Mouse (Mus musculus) lung, postnatal 14 days (tissue): ENCODE results near the gene Tas2r124.

Source experiments
- DNase-seq: peaks from one replicate; pipeline ENCODE4 v3.0.0; 2021

Tas2r124 gene

DNA sequence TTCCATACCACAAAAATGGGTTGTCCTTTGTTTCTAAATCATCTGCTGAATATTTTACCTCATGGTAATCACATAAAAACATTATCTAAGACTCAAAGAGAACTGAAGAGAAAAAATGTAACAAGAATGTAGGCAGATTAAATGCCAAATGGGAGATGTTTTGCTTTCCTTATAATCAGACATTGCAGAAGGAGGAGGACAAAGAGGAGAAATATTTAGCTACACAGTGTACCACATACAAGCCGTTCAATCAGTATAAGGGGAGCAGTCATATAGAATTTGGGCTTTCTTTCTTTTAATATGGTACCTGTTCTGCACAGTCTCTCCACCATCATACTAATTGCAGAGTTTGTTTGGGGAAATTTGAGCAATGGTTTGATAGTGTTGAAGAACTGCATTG lies at the start of gene Tas2r124:
TSS of gene Tas2r124 (plus strand) at position 301 of the 400 bp plus-strand sequence.
- DNase-seq, result no peak

DNA sequence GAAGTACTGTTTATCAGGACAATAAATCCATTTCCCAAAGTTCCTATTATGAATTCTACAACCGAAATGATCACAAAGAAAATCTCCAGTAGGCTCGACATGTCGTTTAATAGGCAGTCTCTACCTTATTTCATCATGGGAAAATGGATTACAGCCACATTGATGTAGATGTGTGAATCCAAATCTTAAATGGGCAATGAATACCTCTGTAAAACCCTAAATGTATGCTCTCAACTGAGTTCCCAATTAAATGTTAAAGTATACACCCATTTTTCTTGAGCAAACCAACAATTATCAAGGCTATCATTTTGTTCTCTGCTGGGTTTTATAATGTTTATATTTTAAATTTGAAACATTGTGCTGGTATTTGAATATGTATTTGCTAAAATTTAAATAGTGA lies 42.7 kb upstream of the Tas2r124 start, which contains the start of gene Tas2r122:
TSS of gene Tas2r122 (minus strand) at position 101 of the 400 bp plus-strand sequence.
- no peak for DNase-seq

DNA sequence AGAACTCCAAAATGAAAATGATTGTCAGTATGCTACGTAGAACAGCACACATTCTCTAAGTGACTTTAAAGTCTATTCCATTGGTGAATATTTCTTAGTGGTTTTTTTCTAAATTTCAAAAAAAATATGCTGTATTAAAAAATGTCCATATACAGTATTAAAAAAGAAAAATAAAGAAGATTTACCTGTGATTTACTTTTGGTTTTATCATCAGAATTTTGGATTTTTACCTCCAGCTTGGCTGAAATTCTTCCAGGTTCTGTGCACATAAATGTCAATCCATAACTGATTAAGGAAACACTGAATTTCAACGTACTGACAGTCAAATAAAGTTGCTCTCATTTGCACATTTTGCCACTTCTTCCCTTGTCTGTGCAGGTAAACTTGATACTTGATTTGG lies 16.6 kb upstream of the Tas2r124 start, which contains the start of gene Tas2r115:
TSS of gene Tas2r115 (minus strand) at position 101 of the 400 bp plus-strand sequence.
- no peak for DNase-seq

DNA sequence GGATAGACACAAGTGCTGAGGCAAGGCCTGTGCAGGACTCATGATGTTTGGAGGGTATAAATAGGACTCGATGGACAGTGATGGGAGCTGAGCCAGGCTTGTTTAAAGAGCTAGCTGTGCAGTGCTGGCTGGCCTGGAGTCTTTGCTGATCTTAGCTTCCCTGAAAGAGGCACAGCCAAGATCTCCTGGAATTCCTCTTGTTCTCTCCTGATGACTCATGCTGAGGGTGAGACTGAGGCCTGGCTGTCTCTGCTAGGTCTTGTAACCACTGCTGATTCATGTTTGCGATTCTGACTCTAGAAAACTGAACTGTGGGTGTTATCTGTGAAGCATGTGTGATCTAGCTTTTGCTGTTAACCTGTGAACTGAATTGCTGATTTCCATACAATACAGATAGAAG lies 4.3 kb upstream of the Tas2r124 start:
- DNase-seq, result no peak

GRCm38 (mm10) chr6:132761831-132762230 lies 7.3 kb downstream of the Tas2r124 start, which contains the start of gene Tas2r102:
Tas2r102 (plus strand) TSS chr6:132762131.
- DNase-seq, result no peak

DNA sequence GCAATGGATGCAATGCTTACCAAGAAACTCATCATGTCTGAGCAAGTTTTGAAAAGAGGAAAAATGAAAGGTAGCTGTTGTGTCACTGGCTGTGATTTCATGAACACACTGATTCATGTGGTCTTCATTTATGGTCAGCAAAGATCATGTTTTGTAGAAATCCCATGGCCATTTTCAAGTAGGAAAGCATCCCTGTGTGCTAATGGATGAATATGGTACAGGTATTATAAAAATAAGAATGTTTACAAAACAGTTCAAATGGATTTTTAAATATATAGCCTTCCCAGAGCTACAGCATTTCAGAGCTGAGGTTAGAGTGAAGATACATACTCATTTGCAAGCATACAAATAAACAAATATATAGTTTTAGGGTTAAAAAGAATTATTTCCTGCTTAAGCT lies 23.5 kb downstream of the Tas2r124 start, which contains the start of gene Tas2r136:
TSS of gene Tas2r136 (minus strand) at position 101 of the 400 bp plus-strand sequence.
- DNase-seq, result no peak

- DNase-seq, result no peak
Measured at GRCm38 (mm10) chr6:132795393-132795792, 40.9 kb downstream of the Tas2r124 start.

- DNase-seq, result no peak
Measured at GRCm38 (mm10) chr6:132802518-132802917, 48.0 kb downstream of the Tas2r124 start, which contains the start of gene Tas2r117. Tas2r117 (plus strand) TSS chr6:132802818.
